In the genomic region with DNA sequence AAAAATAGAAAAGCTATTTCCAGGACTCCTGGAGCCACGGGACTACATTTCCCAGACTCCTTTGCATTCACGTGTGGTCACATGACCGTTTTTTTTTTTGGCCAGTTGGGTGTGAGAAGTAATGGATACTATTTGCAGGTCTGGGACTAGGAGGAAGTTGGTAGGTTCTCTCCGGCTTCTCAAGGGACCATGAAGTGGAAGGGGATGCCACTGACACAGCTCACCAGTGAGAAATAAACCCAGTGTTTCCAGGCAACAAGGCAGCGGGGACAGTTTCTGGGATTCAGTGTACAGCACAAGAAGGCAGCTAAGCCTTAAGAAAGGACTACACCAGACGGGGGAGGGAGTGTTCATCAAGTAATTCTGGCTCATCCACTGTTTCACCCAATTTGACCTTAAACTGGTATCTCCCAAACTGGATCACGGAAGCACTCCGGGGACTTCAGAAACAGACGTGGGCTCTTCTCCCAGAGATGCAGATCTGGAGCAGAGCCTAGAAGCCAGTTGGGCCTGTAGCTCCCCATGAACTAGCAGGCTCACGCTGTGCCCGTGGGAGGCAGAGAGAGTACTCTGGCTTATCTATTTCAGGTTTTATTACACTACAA, we compare ENCODE assay signal across 10 mouse cellular contexts. TPM values are rescaled to one million over a fixed set of nuclear protein-coding genes. Genes with fewer than 3 reads are reported as not detected.
A peak's percentile ranks its signal among the peaks of the same experiment; 100 is the strongest.
DNase-seq lines count a peak whose midpoint lies in the region; ATAC-seq and TF ChIP-seq lines count a peak whose summit lies in the region.
"Had no signal": no experiment of that assay in that cellular context is flagged by ENCODE, and none has a peak within 500 bp of the region (broad histone marks: within the 10 kb centered on the region; RNA-seq: fewer than 3 reads in every experiment).

No protein-coding gene starts in this region.

- 0 out of 2 replicates have a peak overlapping the region, but pooled peaks have one; percentile 22 for H3K27ac ChIP-seq in intestine, embryonic 15.5 days
- H3K27ac ChIP-seq in intestine, postnatal 0 days (ENCODE audit: low read depth, low read length): no peak overlapping the region
- no peak overlapping the region for H3K27ac ChIP-seq in hindbrain, postnatal 0 days
- H3K27ac ChIP-seq in liver, embryonic 11.5 days (ENCODE audit: low read depth, low read length): no peak overlapping the region
- H3K27ac ChIP-seq: liver, embryonic 15.5 days had no signal

- H3K9me3 ChIP-seq in intestine, embryonic 15.5 days: no peaks in the 10 kb centered on the region
- H3K9me3 ChIP-seq in intestine, postnatal 0 days (ENCODE audit: control insufficient read depth): no peaks in the 10 kb centered on the region
- H3K9me3 ChIP-seq in hindbrain, postnatal 0 days (ENCODE audit: low read length): no peaks in the 10 kb centered on the region
- no peaks in the 10 kb centered on the region for H3K9me3 ChIP-seq in liver, embryonic 11.5 days (ENCODE audit: control insufficient read depth, low read length)
- H3K9me3 ChIP-seq: liver, embryonic 15.5 days had no signal

- 59% methylated on average over 11 of the region's 11 CpGs for WGBS in intestine, embryonic 15.5 days
- WGBS in intestine, postnatal 0 days: 50% methylated on average over 11 of the region's 11 CpGs
- WGBS in hindbrain, postnatal 0 days: 61% methylated on average over 11 of the region's 11 CpGs
- 58% methylated on average over 11 of the region's 11 CpGs for WGBS in liver, embryonic 11.5 days

- H3K36me3 ChIP-seq in intestine, embryonic 15.5 days: no peaks in the 10 kb centered on the region
- H3K36me3 ChIP-seq in intestine, postnatal 0 days (ENCODE audit: control insufficient read depth, insufficient read depth): no peaks in the 10 kb centered on the region
- H3K36me3 ChIP-seq in hindbrain, postnatal 0 days (ENCODE audit: insufficient read depth, low read length): peaks cover 12% of the 10 kb centered on the region; the same call in 1 of the 2 replicates
- no peaks in the 10 kb centered on the region for H3K36me3 ChIP-seq in liver, embryonic 11.5 days (ENCODE audit: control insufficient read depth, insufficient read depth, low read length)
- H3K36me3 ChIP-seq: liver, embryonic 15.5 days had no signal

- peak; percentile 56 for DNase-seq in embryo, embryonic 10.5 days (ENCODE audit: low spot score)
- peak; percentile 70 for DNase-seq in hindbrain, postnatal 0 days (ENCODE audit: low spot score)
- peak; percentile 82 to 89 for DNase-seq in right cerebral cortex, postnatal 10 days (ENCODE audit: low spot score in 2 of 2)
- DNase-seq in adrenal gland, adult 2 months: no peak
- no peak for DNase-seq in liver, embryonic 11.5 days (ENCODE audit: low spot score)
- no peak for DNase-seq in c-Kit-positive CD71-positive TER-119-positive erythroid progenitor cells, embryonic 14.5 days (ENCODE audit: low spot score)

- H3K4me1 ChIP-seq in intestine, embryonic 15.5 days (replicated peaks): no peaks in the 10 kb centered on the region
- no peaks in the 10 kb centered on the region for H3K4me1 ChIP-seq in intestine, postnatal 0 days (replicated peaks; ENCODE audit: control insufficient read depth, insufficient read depth, low read length)
- no peaks in the 10 kb centered on the region for H3K4me1 ChIP-seq in hindbrain, postnatal 0 days (ENCODE audit: insufficient read depth, low read length)
- no peaks in the 10 kb centered on the region for H3K4me1 ChIP-seq in liver, embryonic 11.5 days (replicated peaks; ENCODE audit: control insufficient read depth, insufficient read depth, low read length)

- H3K4me3 ChIP-seq in intestine, embryonic 15.5 days (replicated peaks): no peak overlapping the region
- no peak overlapping the region for H3K4me3 ChIP-seq in intestine, postnatal 0 days (ENCODE audit: low read depth, low read length)
- no peak overlapping the region for H3K4me3 ChIP-seq in hindbrain, postnatal 0 days (ENCODE audit: low read length)
- H3K4me3 ChIP-seq in liver, embryonic 11.5 days (ENCODE audit: low read depth, low read length): no peak overlapping the region
- H3K4me3 ChIP-seq: liver, embryonic 15.5 days had no signal

- H3K27me3 ChIP-seq in intestine, embryonic 15.5 days (replicated peaks): no peaks in the 10 kb centered on the region
- no peaks in the 10 kb centered on the region for H3K27me3 ChIP-seq in intestine, postnatal 0 days (replicated peaks; ENCODE audit: control insufficient read depth, insufficient read depth, low read length)
- no peaks in the 10 kb centered on the region for H3K27me3 ChIP-seq in hindbrain, postnatal 0 days (ENCODE audit: insufficient read depth, low read length)
- H3K27me3 ChIP-seq in liver, embryonic 11.5 days (replicated peaks; ENCODE audit: control insufficient read depth, insufficient read depth, low read length): no peaks in the 10 kb centered on the region
- H3K27me3 ChIP-seq: liver, embryonic 15.5 days had no signal

- H3K9ac ChIP-seq in intestine, embryonic 15.5 days: no peak overlapping the region
- H3K9ac ChIP-seq in intestine, postnatal 0 days (ENCODE audit: low read depth, low read length): no peak overlapping the region
- no peak overlapping the region for H3K9ac ChIP-seq in hindbrain, postnatal 0 days (replicated peaks; ENCODE audit: low read length)
- H3K9ac ChIP-seq in liver, embryonic 11.5 days (ENCODE audit: low read depth, low read length): no peak overlapping the region
- H3K9ac ChIP-seq: liver, embryonic 15.5 days had no signal

- peak; percentile 29; the same call in 1 of the 2 replicates for ATAC-seq in intestine, embryonic 15.5 days
- ATAC-seq in intestine, postnatal 0 days: no peak
- peak; percentile 28; the same call in 1 of the 2 replicates for ATAC-seq in hindbrain, postnatal 0 days
- no peak for ATAC-seq in liver, embryonic 11.5 days (replicated peaks; ENCODE audit: low FRiP score)

- TF ChIP-seq CTCF in intestine, postnatal 0 days (IDR thresholded peaks at IDR 0.05; ENCODE audit: low read depth): no peak
- no peak for TF ChIP-seq CTCF in hindbrain, postnatal 0 days (IDR thresholded peaks at IDR 0.05; ENCODE audit: low read depth)

- no peak overlapping the region for H3K4me2 ChIP-seq in intestine, embryonic 15.5 days (replicated peaks)
- no peak overlapping the region for H3K4me2 ChIP-seq in intestine, postnatal 0 days (replicated peaks; ENCODE audit: low read depth)
- no peak overlapping the region for H3K4me2 ChIP-seq in hindbrain, postnatal 0 days (ENCODE audit: low read depth, low read length)
- no peak overlapping the region for H3K4me2 ChIP-seq in liver, embryonic 11.5 days
- H3K4me2 ChIP-seq: liver, embryonic 15.5 days had no signal

RNA-seq across cellular contexts. Expression of a gene that starts 39.3 kb away (rescaled TPM):
- 9.6 and 11.3 TPM in 2 replicates for polyA plus RNA-seq in intestine, embryonic 15.5 days (2015; fragmentation: Nextera tagmentation; extraction: Ambion mirVana)
- polyA plus RNA-seq in intestine, postnatal 0 days (2015; fragmentation: Nextera tagmentation; extraction: Ambion mirVana): 4.0 TPM in 2 replicates
- total RNA-seq in hindbrain, postnatal 0 days (2014; rRNA removed): 33.4 and 43.4 TPM in 2 replicates
- 13.8 and 15.2 TPM in 2 replicates for polyA plus RNA-seq in hindbrain, postnatal 0 days (2015; fragmentation: Nextera tagmentation; extraction: Ambion mirVana)
- total RNA-seq in adrenal gland, adult 2 months (2021): 10 to 100 TPM in 1 of 2 experiments, 1 to 10 TPM in 1; 8.4 to 12.7 TPM
- polyA plus RNA-seq in adrenal gland, adult 2 months (2012; rRNA removed): 4.3 and 5.5 TPM in 2 replicates
- polyA plus RNA-seq in liver, embryonic 11.5 days (2014; fragmentation: Nextera tagmentation; extraction: Ambion mirVana): 4.9 TPM in 2 replicates
- total RNA-seq: granulocyte monocyte progenitor cell, adult 5-6 weeks had no signal

RNA-seq across cellular contexts. Expression of a gene that starts 44.6 kb away (rescaled TPM):
- polyA plus RNA-seq in intestine, embryonic 15.5 days (2015; fragmentation: Nextera tagmentation; extraction: Ambion mirVana): not detected in 2 replicates
- polyA plus RNA-seq in intestine, postnatal 0 days (2015; fragmentation: Nextera tagmentation; extraction: Ambion mirVana): not detected in 2 replicates
- total RNA-seq in hindbrain, postnatal 0 days (2014; rRNA removed): 0.16 TPM in 1 of 2 replicates, not detected in the other
- 0.10 TPM in 1 of 2 replicates, not detected in the other for polyA plus RNA-seq in hindbrain, postnatal 0 days (2015; fragmentation: Nextera tagmentation; extraction: Ambion mirVana)
- total RNA-seq in adrenal gland, adult 2 months (2021): not detected
- not detected in 2 replicates for polyA plus RNA-seq in adrenal gland, adult 2 months (2012; rRNA removed)
- polyA plus RNA-seq in liver, embryonic 11.5 days (2014; fragmentation: Nextera tagmentation; extraction: Ambion mirVana): 0.09 TPM in 1 of 2 replicates, not detected in the other
- total RNA-seq: granulocyte monocyte progenitor cell, adult 5-6 weeks had no signal
- polyA plus RNA-seq: liver, embryonic 15.5 days had no signal

RNA-seq across cellular contexts. Expression of a gene that starts 50.3 kb away (rescaled TPM):
- 10.0 and 10.7 TPM in 2 replicates for polyA plus RNA-seq in intestine, embryonic 15.5 days (2015; fragmentation: Nextera tagmentation; extraction: Ambion mirVana)
- polyA plus RNA-seq in intestine, postnatal 0 days (2015; fragmentation: Nextera tagmentation; extraction: Ambion mirVana): 8.0 and 10.4 TPM in 2 replicates
- total RNA-seq in hindbrain, postnatal 0 days (2014; rRNA removed): 9.2 and 10.6 TPM in 2 replicates
- 2.5 and 3.1 TPM in 2 replicates for polyA plus RNA-seq in hindbrain, postnatal 0 days (2015; fragmentation: Nextera tagmentation; extraction: Ambion mirVana)
- total RNA-seq in adrenal gland, adult 2 months (2021): 10 to 100 TPM; 11.5 to 17.8 TPM
- 11.0 and 12.4 TPM in 2 replicates for polyA plus RNA-seq in adrenal gland, adult 2 months (2012; rRNA removed)
- 1.8 and 2.2 TPM in 2 replicates for polyA plus RNA-seq in liver, embryonic 11.5 days (2014; fragmentation: Nextera tagmentation; extraction: Ambion mirVana)

Comparison
In these comparisons a context has a peak if more than half of its experiments do, and no peak if none do; other contexts are left out.
1. ATAC-seq: peak in intestine, embryonic 15.5 days (single experiment) and hindbrain, postnatal 0 days (single experiment); none in intestine, postnatal 0 days (single experiment) and liver, embryonic 11.5 days (single experiment).
2. DNase-seq: peak in embryo, embryonic 10.5 days (single experiment), hindbrain, postnatal 0 days (single experiment) and right cerebral cortex, postnatal 10 days (2 of 2); none in adrenal gland, adult 2 months (single experiment), liver, embryonic 11.5 days (single experiment) and c-Kit-positive CD71-positive TER-119-positive erythroid progenitor cells, embryonic 14.5 days (single experiment).